Mouse (Mus musculus) cerebellum, adult 9-10 months (tissue): ENCODE data around the gene Myo1h.
A peak's percentile ranks its signal among the peaks of the same experiment; 100 is the strongest.

Experiments used
- DNase-seq: peaks from one replicate; pipeline ENCODE4 v3.0.0; 2022

Gene Myo1h

DNA sequence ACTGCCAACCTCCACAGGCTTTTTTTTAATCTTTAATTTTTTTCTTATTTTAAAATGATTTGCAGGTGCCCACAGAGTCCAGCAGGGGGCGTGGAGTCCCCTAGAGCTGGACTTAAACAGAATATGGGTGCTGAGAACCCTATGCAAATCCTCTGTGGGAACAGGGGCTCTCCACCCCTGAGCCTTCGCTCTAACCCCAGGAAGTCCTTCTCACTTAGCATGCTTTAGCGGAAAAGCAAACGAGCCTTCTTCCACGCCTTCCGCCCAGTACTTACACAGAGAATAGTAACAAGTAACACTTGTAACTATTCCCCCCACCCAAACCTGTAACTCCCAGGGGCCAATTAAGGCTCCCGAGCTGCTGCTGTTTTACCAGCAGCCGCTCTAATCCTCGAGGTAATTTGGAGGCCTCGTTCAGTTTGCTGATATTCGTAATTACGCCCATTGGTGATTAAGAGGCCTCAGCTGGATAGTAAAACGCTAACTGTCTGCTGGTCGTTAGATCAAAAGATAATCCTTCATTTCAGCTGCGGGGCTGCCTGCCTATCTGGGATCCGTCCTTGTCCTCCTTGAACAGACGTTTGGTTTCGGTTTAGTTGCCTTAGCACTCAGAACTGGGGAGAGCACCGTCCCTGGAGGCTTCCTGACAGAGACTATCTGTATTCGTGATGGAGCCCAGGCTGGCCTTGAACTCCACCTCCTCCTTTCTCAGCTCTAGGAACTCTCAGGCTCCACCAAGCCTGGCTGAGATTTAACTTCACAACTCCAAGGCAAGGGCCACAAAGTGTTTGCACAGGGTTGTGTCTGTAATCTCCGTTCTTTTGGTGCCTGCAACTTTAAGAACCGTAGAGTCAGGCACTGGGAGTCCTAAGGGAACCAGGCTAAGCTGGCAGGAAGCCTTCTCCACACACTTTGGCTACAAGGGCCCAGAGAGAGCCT lies 8.0 kb downstream of the Myo1h start:
- DNase-seq: no peak

- no peak for DNase-seq
These were observed 9.4 kb downstream of the Myo1h start for GRCm38 (mm10) chr5:114298212-114298894.

DNA sequence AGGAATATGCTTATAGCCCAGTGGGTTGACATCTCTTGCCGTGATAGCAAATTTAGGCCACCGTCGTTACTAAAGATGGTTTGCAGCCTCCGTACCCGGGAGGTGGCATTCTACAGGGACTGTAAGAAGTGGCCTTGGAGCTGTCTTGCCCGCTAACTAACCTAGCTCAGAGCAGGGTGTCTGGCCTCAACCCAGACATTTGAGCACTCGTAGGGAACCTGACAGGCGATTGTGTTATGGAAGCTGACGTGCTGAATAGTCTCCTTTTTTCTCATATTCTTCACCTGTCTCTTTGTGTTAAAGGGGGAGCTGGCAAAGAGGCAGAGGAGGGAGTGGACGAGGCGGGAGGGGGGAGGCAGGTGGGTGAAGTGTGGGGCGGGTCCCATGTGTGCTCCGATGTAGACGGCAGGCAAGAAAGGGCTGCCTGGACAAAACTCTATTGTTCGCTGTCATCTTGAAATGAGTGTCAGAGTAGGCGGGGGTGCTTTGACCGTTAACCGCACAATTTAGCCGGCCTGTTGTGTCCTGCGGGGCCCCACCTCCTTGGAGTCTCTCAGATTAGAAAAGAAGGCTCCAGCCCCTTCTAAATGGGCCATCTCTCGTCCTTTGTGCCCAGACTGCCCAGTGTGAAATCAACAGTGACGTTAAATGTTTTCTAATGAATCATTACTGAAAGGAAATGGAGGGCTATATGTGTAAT lies 10.3 kb downstream of the Myo1h start:
- DNase-seq: no peak

- no peak for DNase-seq
These were observed 11.1 kb downstream of the Myo1h start for GRCm38 (mm10) chr5:114299883-114300610.

DNA sequence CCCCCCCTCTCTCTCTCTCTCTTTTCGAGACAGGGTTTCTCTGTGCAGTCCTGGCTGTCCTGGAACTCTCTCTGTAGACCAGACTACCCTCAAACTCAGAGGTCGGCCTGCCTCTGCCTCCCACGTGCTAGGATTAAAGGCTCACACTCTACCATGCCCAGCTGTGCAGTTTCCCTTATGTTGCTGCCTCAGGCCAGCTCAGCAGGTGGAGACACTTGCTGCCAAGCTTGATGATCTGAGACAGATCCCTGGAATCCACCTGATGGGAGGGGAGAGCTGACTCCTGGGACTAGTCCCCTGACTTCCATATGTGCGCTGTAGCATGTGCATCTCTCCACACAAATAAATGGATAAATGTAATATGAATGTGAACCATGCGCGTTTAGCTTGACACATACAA lies 14.2 kb downstream of the Myo1h start:
- DNase-seq: no peak

DNA sequence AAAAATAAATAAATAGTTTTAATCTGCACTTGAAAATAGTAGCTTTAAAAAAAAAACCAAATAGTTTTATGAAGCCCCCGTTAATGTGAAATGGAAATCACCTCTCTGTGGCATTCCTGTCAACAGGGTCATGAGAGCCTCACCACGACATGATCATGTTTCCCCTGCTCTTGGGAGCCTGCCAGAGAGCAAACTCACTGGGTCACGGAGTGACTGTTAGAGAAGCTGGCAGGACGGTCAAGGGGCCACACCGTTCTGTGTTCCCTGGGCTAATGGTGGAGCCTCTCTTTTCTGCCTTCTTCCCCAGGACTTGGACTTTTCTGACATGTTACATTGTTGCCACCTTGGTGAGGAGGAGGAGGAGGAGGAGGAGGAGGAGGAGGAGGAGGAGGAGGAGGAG lies 17.5 kb downstream of the Myo1h start:
- DNase-seq: no peak

DNA sequence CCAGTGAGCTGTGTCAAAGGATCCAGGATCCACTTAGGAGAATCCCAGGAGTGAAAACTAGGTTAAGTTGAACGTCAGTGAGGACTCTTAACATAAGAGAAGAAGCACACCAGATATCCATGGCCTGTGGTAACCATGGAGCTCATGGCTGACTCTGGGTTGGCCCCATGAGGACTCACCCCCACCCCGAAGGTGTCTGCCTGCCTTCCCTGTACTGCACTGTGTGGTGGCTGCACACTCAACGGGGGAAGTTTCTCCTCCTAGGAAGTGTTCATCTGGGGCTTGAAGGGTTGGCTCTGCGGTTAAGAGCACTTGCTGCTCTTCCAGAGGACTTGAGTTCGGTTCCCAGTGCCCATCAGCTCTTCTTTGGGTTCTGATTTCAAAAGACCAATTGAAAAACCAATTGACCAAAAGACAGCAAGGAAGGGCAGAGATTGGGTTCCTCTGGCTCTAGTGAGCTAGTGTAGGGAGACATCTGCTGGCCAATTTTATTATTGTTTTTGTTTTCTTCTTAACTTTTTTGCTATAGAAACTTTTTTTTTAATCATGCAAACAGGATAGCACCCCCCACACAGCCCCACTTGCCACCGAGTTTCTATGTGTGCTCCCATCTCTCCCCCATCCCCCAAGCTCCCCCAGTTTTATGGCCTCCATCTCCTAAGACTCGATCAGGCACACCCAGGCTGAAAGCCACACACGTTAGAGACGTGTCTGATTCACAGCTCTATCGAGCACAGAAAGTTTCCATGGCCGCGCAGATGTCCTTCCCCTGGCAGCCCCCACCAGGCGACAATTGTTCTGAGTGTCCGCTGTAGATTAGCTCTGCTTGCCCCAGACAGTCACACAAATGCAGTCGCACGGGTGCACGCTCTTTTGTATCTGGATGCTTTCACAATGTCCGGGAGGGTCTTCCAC lies 20.1 kb downstream of the Myo1h start:
- peak; percentile 49 for DNase-seq

DNA sequence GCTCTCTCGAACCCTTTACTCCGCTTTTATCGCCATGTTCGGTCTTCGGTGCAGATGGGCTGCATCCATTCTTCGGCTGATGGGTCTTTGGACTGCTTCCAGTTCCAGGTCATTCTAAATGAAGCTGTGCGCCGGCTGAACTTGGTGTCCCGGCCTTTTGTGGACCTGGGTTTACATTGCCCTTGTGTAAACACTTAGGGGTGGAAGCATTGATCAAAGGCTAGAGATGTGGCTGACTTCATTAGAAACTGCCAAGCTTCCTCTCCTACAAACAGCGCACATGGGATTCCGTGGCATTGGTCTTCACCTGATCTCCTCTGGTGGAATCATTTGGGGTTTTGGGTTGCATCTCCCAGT lies 20.7 kb downstream of the Myo1h start:
- DNase-seq: no peak

- DNase-seq: no peak
These were observed 34.3 kb downstream of the Myo1h start for GRCm38 (mm10) chr5:114323105-114323790.

DNA sequence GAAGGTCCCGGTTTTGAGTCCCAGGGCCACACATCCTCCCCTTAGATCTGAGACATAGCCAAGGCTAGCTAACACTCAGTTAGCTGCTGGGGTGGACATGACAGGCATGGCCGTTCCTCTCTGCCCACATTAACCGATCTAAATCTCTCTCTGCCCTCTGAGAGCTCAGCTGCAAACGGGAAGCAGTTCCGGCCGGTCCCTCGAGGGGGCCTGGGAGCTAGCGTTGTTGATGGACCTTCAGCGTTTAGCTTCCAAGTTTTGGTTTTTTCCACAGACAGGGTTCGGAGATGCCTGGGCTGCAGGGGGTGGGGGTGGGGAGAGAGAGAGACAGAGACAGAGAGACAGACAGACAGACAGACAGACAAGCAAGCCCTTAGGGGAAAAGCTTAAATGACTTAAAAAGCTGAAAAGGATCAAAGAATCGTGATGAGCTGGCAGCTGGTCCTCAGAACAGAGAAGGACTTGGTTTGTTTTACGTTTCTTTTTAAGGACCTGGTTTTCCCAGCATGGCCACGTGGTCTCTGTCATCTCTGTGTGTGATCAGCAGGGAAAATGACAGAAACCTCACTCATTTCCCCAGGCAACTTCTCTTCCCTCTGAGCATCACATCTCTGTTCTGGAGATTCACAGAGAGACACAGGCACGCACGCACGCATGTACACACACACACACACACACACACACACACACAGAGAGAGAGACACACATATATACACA lies 35.0 kb downstream of the Myo1h start:
- no peak for DNase-seq

DNA sequence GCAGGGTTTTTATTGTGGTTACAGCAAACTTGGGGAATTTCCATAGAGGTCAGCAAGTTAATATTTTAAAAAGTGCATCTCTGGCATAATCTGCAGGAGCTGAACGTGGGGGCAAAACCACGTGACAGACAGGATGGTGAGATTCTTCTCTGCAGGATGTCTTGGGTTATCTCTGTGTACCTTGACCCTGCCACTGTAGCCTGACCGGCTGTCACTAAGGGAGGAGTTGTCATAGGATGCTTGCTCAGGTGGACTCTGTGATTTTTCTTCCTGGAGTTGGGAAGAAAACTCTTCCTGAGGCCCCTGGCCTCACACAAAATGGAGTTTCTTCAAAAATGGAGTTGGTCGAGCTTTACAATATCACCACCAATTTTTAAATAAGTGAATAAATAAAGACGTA lies 54.0 kb downstream of the Myo1h start:
- DNase-seq: no peak

DNA sequence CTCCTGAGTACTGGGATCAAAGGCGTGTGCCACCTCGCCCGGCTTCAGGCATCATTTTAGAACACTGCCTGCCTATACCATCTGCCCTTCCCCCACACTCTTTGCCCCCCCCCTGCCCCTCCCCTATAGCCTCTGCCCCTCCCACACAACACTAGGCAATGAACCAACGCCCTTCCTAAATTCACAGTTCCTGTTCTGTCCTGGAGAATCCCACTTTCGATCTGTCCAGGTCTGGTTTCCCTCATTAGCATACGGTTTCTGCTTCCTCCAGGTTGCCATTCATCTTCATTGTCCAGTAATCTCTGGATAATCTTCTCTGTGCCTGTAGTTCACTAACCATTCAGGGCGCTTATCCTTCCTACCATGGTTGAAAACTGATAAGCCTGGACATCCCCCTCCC lies 54.6 kb downstream of the Myo1h start:
- DNase-seq: no peak

DNA sequence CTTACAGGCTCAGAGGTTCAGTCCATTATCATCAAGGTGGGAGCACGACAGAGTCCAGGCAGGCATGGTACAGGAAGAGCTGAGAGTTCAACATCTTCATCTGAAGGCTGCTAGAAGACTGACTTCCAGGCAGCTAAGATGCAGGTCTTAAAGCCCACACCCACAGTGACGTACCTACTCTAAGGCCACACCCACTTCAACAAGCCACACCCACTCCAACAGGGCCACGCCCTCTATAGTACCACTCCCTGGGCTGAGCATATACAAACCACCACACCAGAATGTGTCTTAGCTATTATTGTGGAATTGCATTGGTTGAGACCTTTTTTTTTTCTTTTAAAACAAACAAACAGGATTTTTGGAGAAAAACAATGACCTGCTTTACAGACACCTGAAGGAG lies 56.6 kb downstream of the Myo1h start:
- DNase-seq: no peak

DNA sequence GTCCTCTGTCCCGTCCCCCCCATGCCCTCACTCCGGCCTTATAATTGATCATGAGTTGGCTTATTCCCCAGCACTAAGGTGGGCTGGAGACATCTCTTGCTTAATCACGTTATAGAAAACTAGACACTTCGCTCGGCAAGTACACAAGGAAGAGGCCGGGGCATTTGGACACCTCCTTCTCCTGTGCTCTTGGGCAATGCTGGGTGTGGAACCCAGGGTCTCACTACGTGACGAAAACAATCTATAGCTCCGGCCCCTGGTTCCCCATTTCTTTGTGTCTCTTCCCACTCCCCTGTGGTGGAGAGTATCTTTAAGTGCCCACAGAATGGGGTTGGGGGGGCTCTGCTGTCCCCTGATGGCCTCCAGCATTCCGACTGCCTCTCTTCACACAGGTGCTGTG lies 58.0 kb downstream of the Myo1h start:
- no peak for DNase-seq

DNA sequence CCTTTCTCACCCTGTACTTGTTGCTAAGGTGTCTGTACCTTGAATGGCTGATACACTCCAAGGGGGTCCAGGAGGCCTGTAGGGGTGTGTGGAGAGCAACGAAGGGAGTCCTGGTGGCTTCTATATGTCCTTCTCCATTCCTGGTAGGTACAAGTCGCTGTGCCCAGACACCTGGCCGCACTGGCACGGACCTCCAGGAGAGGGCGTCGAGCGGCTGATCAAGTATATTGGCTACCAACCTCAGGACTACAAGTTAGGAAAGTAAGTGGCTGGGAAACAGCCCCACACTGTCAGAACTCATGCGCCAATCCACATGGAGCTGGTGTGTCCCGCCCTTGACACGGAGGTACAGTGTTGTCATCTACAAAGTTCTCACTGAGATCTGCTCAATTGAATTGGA lies 62.5 kb downstream of the Myo1h start:
- no peak for DNase-seq

DNA sequence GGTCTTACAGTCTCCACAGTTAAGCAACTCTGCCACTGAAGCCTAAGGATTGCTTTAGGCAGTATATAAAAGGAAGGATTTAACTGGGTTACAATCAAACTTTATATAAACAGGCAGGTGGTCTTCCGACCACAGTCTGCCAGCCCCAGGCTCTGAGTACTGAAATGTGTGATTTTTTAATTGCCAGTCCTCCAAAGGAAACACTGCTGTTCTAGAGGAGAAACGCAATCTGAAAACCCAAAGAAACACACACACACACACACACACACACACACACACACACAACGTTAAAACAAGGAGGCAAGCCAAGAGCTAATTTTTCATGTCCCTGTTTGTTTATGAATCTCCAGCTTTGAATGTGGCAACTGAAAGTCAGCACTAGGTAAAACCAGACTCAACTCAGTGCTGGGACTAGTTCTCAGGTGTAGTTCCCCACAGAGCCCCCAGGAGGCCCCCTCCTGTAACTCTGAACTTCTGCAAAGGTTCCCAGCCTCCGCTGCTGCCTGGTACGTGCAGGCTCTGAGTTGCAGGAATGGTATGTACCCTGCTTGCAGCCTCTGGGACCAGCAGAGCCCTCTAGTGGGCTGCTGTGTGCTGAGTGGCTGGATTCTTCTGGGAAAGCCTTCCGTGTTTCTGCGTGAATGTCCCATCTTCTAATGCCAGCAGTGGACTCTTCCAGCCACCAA lies 67.4 kb downstream of the Myo1h start:
- DNase-seq: no peak

DNA sequence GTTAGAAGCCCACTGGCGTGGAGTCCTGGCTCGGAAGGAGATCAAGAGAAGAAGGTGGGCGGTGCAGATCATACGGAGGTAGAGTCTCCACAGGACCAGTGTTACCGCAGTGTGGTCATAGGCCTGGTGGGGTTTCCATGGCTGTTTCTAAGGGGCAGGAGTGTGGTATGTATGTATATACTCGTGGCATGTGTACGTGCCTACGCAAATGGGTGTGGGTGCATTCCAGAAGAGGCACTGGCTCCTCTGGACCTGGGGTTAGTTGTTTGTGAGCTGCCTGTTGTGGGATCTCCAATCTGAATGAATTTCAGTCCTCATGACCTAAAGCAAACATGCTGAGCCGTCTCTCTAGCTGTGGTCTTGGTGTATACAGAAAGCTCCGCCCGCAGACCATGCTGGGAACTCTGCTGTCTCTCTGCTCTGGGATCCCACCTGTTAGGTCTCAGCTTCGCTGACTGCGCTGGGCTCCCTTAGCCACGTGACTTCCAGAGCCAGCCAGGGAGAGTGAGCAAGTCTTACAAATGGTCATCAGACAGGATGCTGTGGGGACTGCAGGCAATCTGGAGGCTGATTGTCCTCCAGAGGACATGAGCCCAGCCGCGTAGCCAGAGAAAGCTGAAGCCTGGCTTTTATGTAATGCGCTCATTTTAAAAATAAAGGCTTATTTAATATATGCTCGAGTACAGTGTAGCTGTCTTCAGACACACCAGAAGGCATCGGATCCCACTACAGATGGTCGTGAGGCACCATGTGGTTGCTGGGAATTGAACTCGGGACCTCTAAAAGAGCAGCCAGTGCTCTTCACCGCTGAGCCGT lies 68.2 kb downstream of the Myo1h start:
- no peak for DNase-seq

- no peak for DNase-seq
These were observed 69.9 kb downstream of the Myo1h start for GRCm38 (mm10) chr5:114358833-114359232.

DNA sequence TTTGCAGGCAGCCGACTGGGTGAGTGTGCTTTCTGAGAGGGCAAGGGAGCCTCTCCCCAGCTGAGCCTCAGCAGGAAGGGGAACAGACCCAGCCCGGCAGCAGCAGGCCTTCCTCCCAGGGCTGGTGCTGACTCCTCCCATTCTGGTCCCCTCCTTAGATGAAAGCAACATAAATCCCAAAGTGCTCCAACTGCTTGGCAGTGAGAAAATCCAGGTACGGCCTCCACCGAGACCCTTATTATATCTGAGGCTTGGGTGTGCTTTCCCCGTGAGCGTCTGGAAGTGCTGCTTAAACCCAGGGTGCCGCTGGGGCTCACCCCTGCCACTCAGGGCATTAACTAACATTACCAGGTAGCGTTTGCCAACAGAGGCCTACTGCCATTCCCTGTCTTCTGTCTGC lies 70.6 kb downstream of the Myo1h start:
- DNase-seq: no peak
